Mouse (Mus musculus): ENCODE measurements at regions not wholly inside any gene's neighbourhood (a gene's known extent, or its start where the extent isn't known, plus 50 kb on each side); places are given as distances from the start of the nearest gene placed in this dataset.

GRCm38 (mm10) chr13:47413261-47413660 is 290.8 kb downstream of the Rnf144b start:
- no peak for DNase-seq

- DNase-seq, result no peak
Measured at GRCm38 (mm10) chr13:47413940-47414339, 291.5 kb downstream of the Rnf144b start.

- no peak for DNase-seq
Measured at GRCm38 (mm10) chr13:47429856-47430365, 307.5 kb downstream of the Rnf144b start.

GRCm38 (mm10) chr13:47430409-47430808 is 308.0 kb downstream of the Rnf144b start:
- DNase-seq, result no peak

- DNase-seq, result no peak
Measured at GRCm38 (mm10) chr13:47435631-47436030, 313.2 kb downstream of the Rnf144b start.

GRCm38 (mm10) chr13:47444876-47445275 is 322.4 kb downstream of the Rnf144b start:
- DNase-seq, result no peak

GRCm38 (mm10) chr13:47452186-47452760 is 329.8 kb downstream of the Rnf144b start:
- no peak for DNase-seq

- DNase-seq, result no peak
Measured at GRCm38 (mm10) chr13:47462148-47462547, 339.7 kb downstream of the Rnf144b start.

GRCm38 (mm10) chr13:47471543-47472213 is 349.2 kb downstream of the Rnf144b start:
- DNase-seq, result no peak

- DNase-seq, result no peak
Measured at GRCm38 (mm10) chr13:47480159-47480558, 357.7 kb downstream of the Rnf144b start.

GRCm38 (mm10) chr13:47484819-47485218 is 362.4 kb downstream of the Rnf144b start:
- no peak for DNase-seq

- DNase-seq, result no peak
Measured at GRCm38 (mm10) chr13:47486111-47486510, 363.7 kb downstream of the Rnf144b start.

GRCm38 (mm10) chr13:47486658-47487057 is 364.2 kb downstream of the Rnf144b start:
- no peak for DNase-seq

- DNase-seq, result no peak
Measured at GRCm38 (mm10) chr13:47505380-47505955, 383.0 kb downstream of the Rnf144b start.

- DNase-seq, result no peak
Measured at GRCm38 (mm10) chr13:47532935-47533334, 410.5 kb downstream of the Rnf144b start.

- DNase-seq, result no peak
Measured at GRCm38 (mm10) chr13:47537156-47537555, 414.7 kb downstream of the Rnf144b start.

- no peak for DNase-seq
Measured at GRCm38 (mm10) chr13:47549626-47550025, 427.2 kb downstream of the Rnf144b start.

- DNase-seq, result no peak
Measured at GRCm38 (mm10) chr13:47552251-47552650, 429.8 kb downstream of the Rnf144b start.

- no peak for DNase-seq
Measured at GRCm38 (mm10) chr13:47554198-47554597, 431.7 kb downstream of the Rnf144b start.

- no peak for DNase-seq
Measured at GRCm38 (mm10) chr13:47557196-47557974, 434.9 kb downstream of the Rnf144b start.

- DNase-seq, result no peak
Measured at GRCm38 (mm10) chr13:47562836-47563235, 440.4 kb downstream of the Rnf144b start.

GRCm38 (mm10) chr13:47576516-47576915 is 454.1 kb downstream of the Rnf144b start:
- DNase-seq, result no peak

GRCm38 (mm10) chr13:47580144-47580543 is 457.7 kb downstream of the Rnf144b start:
- no peak for DNase-seq
